Mouse (Mus musculus) liver, embryonic 14.5 days (tissue): ENCODE results near the gene Cela3a.

ENCODE experiments used
- CTCF ChIP-seq: IDR thresholded peaks from 2 replicates; pipeline ENCODE4 v1.5.1; 2016; ENCODE audit warnings: antibody characterized with exemption, low read depth, control low read depth
- EP300 ChIP-seq: IDR thresholded peaks from 2 replicates; pipeline ENCODE4 v1.6.1; 2016; ENCODE audit warnings: antibody characterized with exemption, low read depth

- TF ChIP-seq CTCF: no peak
- no peak for TF ChIP-seq EP300
Observed at GRCm38 (mm10) chr4:137453234-137453767, 43.7 kb upstream of the Cela3a start, which contains the start of gene 1700013G24Rik.
